Mouse (Mus musculus): ENCODE data around the gene Mgp. TPM values are rescaled to one million over a fixed set of nuclear protein-coding genes. Genes with fewer than 3 reads are reported as not detected.

The Mgp gene
- polyA plus RNA-seq, 1 experiment from 2014 or later, result 605 TPM

- H3K4me1 ChIP-seq (replicated peaks; ENCODE audit: insufficient read depth, low read length), result 0 out of 2 replicates have a peak, but pooled peaks cover 5% of the 10 kb centered on the region
- peaks cover 15% of the 10 kb centered on the region; the same call in 1 of the 2 replicates for H3K36me3 ChIP-seq (ENCODE audit: insufficient read depth, low read length)
- peak within 1 kb of the TSS; percentile 89 for H3K27ac ChIP-seq
- H3K9me3 ChIP-seq (replicated peaks; ENCODE audit: low read length), result no peaks in the 10 kb centered on the region
- under 1% methylated on average over 45 of the region's 45 CpGs for WGBS
- H3K27me3 ChIP-seq (ENCODE audit: insufficient read depth, low read length), result no peaks in the 10 kb centered on the region
- H3K9ac ChIP-seq (ENCODE audit: low read depth, low read length), result peak within 1 kb of the TSS; percentile 100
- peak within 1 kb of the TSS; percentile 75 for H3K4me2 ChIP-seq (ENCODE audit: low read length)
- peak within 1 kb of the TSS; percentile 100 for H3K4me3 ChIP-seq (replicated peaks; ENCODE audit: low read depth, low read length)
- peak; percentile 54 for TF ChIP-seq CTCF (IDR thresholded peaks at IDR 0.05; ENCODE audit: low read depth)
- ATAC-seq (replicated peaks; ENCODE audit: low FRiP score, low read depth) (peak; percentile 100), DNase-seq (ENCODE audit: low spot score) (peak; percentile 100)
Observed at GRCm38 (mm10) chr6:136827881-136828561, 47.6 kb downstream of the Mgp start, which contains the start of gene Wbp11. Wbp11 (minus strand) TSS chr6:136828233.

- TF ChIP-seq CTCF (IDR thresholded peaks at IDR 0.05; ENCODE audit: low read depth), result no peak
Observed at GRCm38 (mm10) chr6:136827516-136827880, 48.1 kb downstream of the Mgp start, which contains the start of gene BC049715. BC049715 (plus strand) TSS chr6:136827626.

GRCm38 (mm10) chr6:136827116-136827515 lies 48.5 kb downstream of the Mgp start:
- no peaks in the 10 kb centered on the region for H3K9me3 ChIP-seq (replicated peaks; ENCODE audit: low read length)
- peaks cover 24% of the 10 kb centered on the region; the same call in 1 of the 2 replicates for H3K36me3 ChIP-seq (ENCODE audit: insufficient read depth, low read length)
- no peak for ATAC-seq (replicated peaks; ENCODE audit: low FRiP score, low read depth)
- peak overlapping the region; percentile 75 for H3K4me2 ChIP-seq (ENCODE audit: low read length)
- TF ChIP-seq CTCF (IDR thresholded peaks at IDR 0.05; ENCODE audit: low read depth), result no peak
- no peak for DNase-seq (ENCODE audit: low spot score)
- H3K4me1 ChIP-seq (replicated peaks; ENCODE audit: insufficient read depth, low read length), result 0 out of 2 replicates have a peak, but pooled peaks cover 5% of the 10 kb centered on the region
- H3K4me3 ChIP-seq (replicated peaks; ENCODE audit: low read depth, low read length), result peak overlapping the region; percentile 100
- 14% methylated on average over 7 of the region's 7 CpGs for WGBS
- H3K9ac ChIP-seq (ENCODE audit: low read depth, low read length), result peak overlapping the region; percentile 100
- no peaks in the 10 kb centered on the region for H3K27me3 ChIP-seq (ENCODE audit: insufficient read depth, low read length)
- H3K27ac ChIP-seq, result no peak overlapping the region

More at GRCm38 (mm10) chr6:136827516-136827880, 48.1 kb downstream of the Mgp start, which contains the start of gene BC049715:
- Histone ChIP-seq H3K27ac (peak within 1 kb of the TSS; percentile 89), H3K27me3 (ENCODE audit: insufficient read depth, low read length) (no peaks in the 10 kb centered on the region), H3K4me3 (replicated peaks; ENCODE audit: low read depth, low read length) (peak within 1 kb of the TSS; percentile 100), H3K9ac (ENCODE audit: low read depth, low read length) (peak within 1 kb of the TSS; percentile 100), H3K36me3 (ENCODE audit: insufficient read depth, low read length) (peaks cover 20% of the 10 kb centered on the region; the same call in 1 of the 2 replicates), H3K9me3 (replicated peaks; ENCODE audit: low read length) (no peaks in the 10 kb centered on the region), H3K4me2 (ENCODE audit: low read length) (peak within 1 kb of the TSS; percentile 75), H3K4me1 (replicated peaks; ENCODE audit: insufficient read depth, low read length) (0 out of 2 replicates have a peak, but pooled peaks cover 5% of the 10 kb centered on the region)
- WGBS, result under 1% methylated on average over 34 of the region's 34 CpGs
- no peak for DNase-seq (ENCODE audit: low spot score)
- peak; percentile 45 for ATAC-seq (replicated peaks; ENCODE audit: low FRiP score, low read depth)

GRCm38 (mm10) chr6:136824987-136825386 lies 50.6 kb downstream of the Mgp start:
- Histone ChIP-seq H3K27ac (no peak overlapping the region), H3K4me2 (ENCODE audit: low read length) (no peak overlapping the region), H3K4me3 (replicated peaks; ENCODE audit: low read depth, low read length) (no peak overlapping the region), H3K27me3 (ENCODE audit: insufficient read depth, low read length) (no peaks in the 10 kb centered on the region), H3K4me1 (replicated peaks; ENCODE audit: insufficient read depth, low read length) (0 out of 2 replicates have a peak, but pooled peaks cover 5% of the 10 kb centered on the region), H3K9me3 (replicated peaks; ENCODE audit: low read length) (no peaks in the 10 kb centered on the region), H3K36me3 (ENCODE audit: insufficient read depth, low read length) (peaks cover 45% of the 10 kb centered on the region), H3K9ac (ENCODE audit: low read depth, low read length) (no peak overlapping the region)
- ATAC-seq (replicated peaks; ENCODE audit: low FRiP score, low read depth), result no peak
- DNase-seq (ENCODE audit: low spot score), result no peak
- WGBS, result 82% methylated on average over 8 of the region's 8 CpGs
- TF ChIP-seq CTCF (IDR thresholded peaks at IDR 0.05; ENCODE audit: low read depth), result no peak

Other genes starting within 250 kb of the Mgp start
- gene Plbd1, start 213.9 kb downstream of the Mgp start, polyA plus RNA-seq (2015; fragmentation: Nextera tagmentation; extraction: Ambion mirVana), result 5.2 and 7.0 TPM in 2 replicates
- gene Gucy2c, start 94.1 kb downstream of the Mgp start, polyA plus RNA-seq (2015; fragmentation: Nextera tagmentation; extraction: Ambion mirVana), result 0.04 and 0.11 TPM in 2 replicates
- gene Hist4h4, start 71.4 kb downstream of the Mgp start, polyA plus RNA-seq (2015; fragmentation: Nextera tagmentation; extraction: Ambion mirVana), result 0.64 and 0.88 TPM in 2 replicates
- gene H2afj, start 67.6 kb downstream of the Mgp start, polyA plus RNA-seq (2015; fragmentation: Nextera tagmentation; extraction: Ambion mirVana), result 168 and 180 TPM in 2 replicates
- 1.6 and 2.1 TPM in 2 replicates for gene BC049715, start 48.2 kb downstream of the Mgp start, polyA plus RNA-seq (2015; fragmentation: Nextera tagmentation; extraction: Ambion mirVana)
- 76.4 and 82.9 TPM in 2 replicates for gene Wbp11, start 47.6 kb downstream of the Mgp start, polyA plus RNA-seq (2015; fragmentation: Nextera tagmentation; extraction: Ambion mirVana)
- 2.1 TPM in 2 replicates for gene Smco3, start 40.4 kb downstream of the Mgp start, polyA plus RNA-seq (2015; fragmentation: Nextera tagmentation; extraction: Ambion mirVana)
- gene Art4, start 18.1 kb downstream of the Mgp start, polyA plus RNA-seq (2015; fragmentation: Nextera tagmentation; extraction: Ambion mirVana), result 7.4 and 9.3 TPM in 2 replicates
- 0.23 and 0.34 TPM in 2 replicates for gene Erp27, start 46.4 kb upstream of the Mgp start, polyA plus RNA-seq (2015; fragmentation: Nextera tagmentation; extraction: Ambion mirVana)
- gene Pde6h, start 48.0 kb upstream of the Mgp start, polyA plus RNA-seq (2015; fragmentation: Nextera tagmentation; extraction: Ambion mirVana), result 0.04 and 0.67 TPM in 2 replicates
- 105 and 106 TPM in 2 replicates for gene Arhgdib, start 66.1 kb upstream of the Mgp start, polyA plus RNA-seq (2015; fragmentation: Nextera tagmentation; extraction: Ambion mirVana)

Measured in kidney, postnatal 0 days (tissue).